Mouse (Mus musculus) activated CD4-positive, CD25-positive, alpha-beta regulatory T cell, adult 4 months (primary cell): Measurements from ENCODE around the gene Gm3336. TPM values are rescaled to one million over a fixed set of nuclear protein-coding genes. Genes with fewer than 3 reads are reported as not detected.

Experiments used
- ATAC-seq: one replicate; pipeline ENCODE4 v1.8.0; 2017
- polyA plus RNA-seq, 2 experiments: library from polyadenylated mRNA; unstranded; fragments of 100-300 nt; shearing (Covaris generic); gene quantifications; one replicate each; pipeline ENCODE4 v1.2.1; 2017

Gm3336 gene
- polyA plus RNA-seq, 2 experiments from 2014 or later, result not detected

- ATAC-seq, result no peak
These were observed 22.1 kb upstream of the Gm3336 start for GRCm38 (mm10) chr8:70696019-70696885.

- ATAC-seq, result no peak
These were observed 21.4 kb upstream of the Gm3336 start for GRCm38 (mm10) chr8:70696946-70697345.

GRCm38 (mm10) chr8:70697366-70698250, 20.7 kb upstream of the Gm3336 start:
- ATAC-seq, result no peak

DNA sequence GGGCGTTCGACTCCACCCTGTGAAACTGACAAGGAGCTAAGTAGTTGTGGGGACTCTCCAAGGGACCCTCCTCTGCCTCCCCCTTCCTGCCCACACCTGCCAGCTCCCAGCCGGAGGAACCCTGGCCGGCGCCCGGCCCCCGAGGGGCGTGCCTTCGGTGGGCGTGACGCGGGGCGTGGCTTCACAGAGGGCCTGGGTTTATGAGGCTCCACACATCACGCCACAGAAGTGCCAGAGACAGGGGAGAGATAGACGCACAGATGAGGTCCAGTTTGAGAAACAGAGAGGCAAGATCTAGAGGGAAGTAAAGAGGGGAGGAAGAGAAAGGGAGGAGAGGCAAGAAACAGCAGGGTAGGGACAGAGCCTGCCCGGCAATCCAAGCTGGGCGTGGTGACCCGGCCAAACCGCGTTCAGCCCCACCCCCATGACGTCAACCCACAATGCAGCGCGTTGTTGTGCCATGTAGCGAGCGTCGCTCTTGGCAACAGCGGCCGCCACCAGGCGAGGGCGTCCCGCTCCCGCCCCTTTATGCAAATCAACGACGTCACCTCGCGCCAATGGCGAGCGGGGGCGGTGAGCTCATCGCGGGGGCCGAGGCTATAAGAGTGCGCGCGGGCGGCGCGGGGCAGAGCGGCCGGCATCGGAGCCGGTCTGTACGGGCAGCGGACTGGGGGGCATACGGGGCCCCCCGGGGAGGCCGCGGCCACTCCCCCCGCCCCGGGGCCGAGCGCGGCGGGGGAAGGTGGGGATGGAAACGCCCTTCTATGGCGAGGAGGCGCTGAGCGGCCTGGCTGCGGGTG, 19.8 kb upstream of the Gm3336 start, which contains the start of gene Jund:
Jund (plus strand) TSS at position 640 of the 800 bp plus-strand sequence.
- ATAC-seq, result peak; percentile 60

DNA sequence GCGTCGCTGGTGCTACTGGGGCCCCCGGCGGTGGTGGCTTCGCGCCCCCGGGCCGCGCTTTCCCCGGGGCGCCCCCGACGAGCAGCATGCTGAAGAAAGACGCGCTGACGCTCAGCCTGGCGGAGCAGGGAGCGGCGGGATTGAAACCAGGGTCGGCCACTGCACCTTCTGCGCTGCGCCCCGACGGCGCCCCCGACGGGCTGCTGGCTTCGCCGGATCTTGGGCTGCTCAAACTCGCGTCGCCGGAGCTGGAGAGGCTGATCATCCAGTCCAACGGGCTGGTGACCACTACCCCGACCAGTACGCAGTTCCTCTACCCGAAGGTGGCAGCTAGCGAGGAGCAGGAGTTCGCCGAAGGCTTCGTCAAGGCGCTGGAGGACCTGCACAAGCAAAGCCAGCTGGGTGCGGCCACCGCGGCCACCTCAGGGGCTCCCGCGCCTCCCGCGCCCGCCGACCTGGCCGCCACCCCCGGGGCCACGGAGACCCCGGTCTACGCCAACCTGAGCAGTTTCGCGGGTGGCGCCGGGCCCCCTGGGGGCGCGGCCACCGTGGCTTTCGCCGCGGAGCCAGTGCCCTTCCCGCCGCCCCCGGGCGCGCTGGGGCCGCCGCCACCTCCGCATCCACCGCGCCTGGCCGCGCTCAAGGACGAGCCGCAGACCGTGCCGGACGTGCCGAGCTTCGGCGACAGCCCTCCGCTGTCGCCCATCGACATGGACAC, 19.1 kb upstream of the Gm3336 start:
- ATAC-seq, result peak; percentile 1

DNA sequence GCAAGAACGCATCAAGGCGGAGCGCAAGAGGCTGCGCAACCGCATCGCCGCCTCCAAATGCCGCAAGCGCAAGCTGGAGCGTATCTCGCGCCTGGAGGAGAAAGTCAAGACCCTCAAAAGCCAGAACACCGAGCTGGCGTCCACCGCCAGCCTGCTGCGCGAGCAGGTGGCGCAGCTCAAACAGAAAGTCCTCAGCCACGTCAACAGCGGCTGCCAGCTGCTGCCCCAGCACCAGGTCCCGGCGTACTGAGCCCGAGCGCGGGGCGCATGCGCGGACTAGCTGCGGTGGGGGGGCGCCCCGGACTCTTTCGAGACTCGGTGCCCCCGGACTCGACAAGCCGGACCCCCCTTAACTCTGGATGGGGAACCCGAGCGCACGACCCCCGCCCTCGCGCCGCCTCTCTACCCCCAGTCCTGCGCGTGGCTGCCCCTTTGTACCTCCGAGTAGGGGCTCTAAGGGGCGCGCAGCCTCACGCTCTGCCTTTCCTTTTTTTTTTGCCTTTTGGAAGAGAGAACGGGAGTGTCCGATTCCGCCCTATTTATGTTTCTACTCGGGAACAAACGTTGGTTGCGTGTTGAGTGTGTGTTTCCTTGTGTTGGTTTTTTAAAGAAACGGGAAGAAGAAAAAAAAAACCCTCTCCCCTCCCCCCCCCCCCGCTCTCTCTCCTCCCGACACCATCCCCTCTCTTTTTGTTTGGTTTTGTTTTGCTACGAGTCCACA, 18.3 kb upstream of the Gm3336 start:
- no peak for ATAC-seq

GRCm38 (mm10) chr8:70700555-70700922, 17.8 kb upstream of the Gm3336 start:
- peak; percentile 4 for ATAC-seq

- ATAC-seq, result no peak
These were observed 17.0 kb upstream of the Gm3336 start for GRCm38 (mm10) chr8:70701048-70701981.

DNA sequence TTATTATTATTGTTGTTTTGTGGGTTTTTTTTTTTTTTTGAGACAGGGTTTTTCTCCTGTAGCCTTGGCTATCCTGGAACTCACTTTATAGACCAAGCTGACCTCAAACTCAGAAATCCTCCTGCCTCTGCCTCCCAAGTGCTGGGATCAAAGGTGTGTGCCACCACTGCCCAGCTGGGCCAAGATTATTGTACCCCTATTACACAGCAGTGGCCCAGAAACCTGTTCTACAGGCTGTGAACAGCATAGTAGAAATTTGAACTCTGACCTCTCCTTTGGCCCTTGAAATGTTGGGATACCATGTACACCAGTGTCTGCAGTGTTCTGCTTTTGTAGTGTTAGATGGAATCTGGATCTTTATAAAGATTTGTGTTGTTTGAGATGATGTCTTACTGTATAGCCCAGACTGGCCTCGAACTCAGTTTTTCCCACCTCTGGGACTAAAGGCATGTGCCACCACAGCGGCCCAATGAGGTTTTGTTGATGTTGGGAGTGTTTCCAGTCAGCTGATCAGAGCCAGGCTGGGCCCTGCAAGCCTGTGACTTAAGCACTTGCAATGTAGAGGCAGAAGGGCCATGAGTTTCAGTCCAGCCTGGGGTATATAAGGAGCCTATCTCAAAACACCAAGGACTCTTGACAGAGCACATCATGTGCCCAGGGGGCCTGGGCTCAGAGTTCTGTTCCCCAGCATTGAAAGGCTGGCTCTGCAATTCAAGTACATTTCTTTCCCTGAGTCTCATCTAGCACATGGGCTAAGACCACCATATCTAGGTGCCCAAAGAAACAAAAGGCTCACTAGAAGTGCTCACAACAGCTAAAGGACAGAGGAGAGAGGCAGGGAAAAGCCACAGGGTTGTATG, 16.1 kb upstream of the Gm3336 start:
- no peak for ATAC-seq

GRCm38 (mm10) chr8:70702842-70703182, 15.5 kb upstream of the Gm3336 start:
- no peak for ATAC-seq

DNA sequence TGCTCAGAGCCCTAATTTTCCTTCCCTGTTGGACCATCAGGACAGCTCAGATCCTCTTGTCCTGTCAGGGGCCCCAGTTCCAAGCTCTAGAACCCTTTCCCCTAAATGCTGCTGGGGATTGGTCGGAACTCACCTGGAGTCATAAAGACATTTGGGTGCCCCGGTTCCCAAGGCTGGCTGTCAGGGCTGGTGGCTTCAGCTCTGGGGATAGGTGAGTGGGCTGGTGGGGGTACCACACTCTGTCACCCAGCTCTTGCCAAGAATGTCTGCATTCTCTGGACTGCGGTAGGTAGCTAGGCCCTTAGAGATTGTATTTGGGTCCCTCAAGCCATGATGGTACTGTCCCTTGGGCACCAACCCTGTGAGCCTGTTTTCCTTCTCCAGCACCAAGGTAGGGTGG, 15.1 kb upstream of the Gm3336 start, which contains the start of gene Iqcn:
Iqcn (plus strand) TSS at position 171 of the 400 bp plus-strand sequence.
- ATAC-seq, result no peak

- no peak for ATAC-seq
These were observed 10.1 kb upstream of the Gm3336 start for GRCm38 (mm10) chr8:70708281-70708680.

DNA sequence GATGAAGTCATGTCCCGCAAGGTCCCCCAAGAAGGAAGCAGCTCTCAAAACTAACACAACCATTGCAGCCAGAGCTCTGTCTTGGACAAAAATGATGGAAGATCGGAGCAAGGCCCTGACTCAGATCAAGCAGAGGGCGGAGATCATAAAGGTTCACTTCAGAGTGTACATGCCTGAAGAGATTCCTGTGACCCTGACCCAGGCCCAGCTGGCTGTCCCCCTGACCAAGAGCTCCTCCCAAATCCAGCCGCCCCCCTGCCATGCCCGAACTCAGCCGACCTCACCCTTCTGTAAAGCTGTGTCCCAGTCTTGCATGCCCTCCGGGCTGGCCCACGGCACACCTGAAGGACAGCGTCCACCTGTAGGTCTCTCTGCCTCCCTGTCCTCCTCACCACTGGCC, 8.5 kb upstream of the Gm3336 start:
- ATAC-seq, result no peak

- no peak for ATAC-seq
These were observed 8.0 kb upstream of the Gm3336 start for GRCm38 (mm10) chr8:70710296-70710695.

DNA sequence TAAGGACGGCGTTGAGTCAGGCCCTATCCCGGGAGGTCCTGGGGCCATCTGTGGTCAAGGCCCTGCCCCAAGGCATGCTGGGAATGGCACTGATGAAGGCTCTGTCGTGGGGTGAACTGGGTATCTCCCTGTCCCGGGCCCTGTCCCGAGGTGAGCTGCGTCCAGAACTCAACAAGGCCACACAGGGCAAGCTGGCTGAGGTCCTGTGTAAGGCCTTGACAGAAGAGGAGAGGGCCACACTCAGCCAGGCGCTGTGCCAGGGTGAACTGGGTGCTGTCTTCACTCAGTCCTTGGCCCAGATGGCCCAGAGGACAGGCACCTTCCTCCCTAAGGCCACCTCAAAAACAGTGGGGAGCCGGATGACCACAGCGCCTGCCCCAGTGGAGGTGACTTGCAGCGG, 7.3 kb upstream of the Gm3336 start:
- no peak for ATAC-seq

- no peak for ATAC-seq
These were observed 4.4 kb upstream of the Gm3336 start for GRCm38 (mm10) chr8:70713991-70714390.

DNA sequence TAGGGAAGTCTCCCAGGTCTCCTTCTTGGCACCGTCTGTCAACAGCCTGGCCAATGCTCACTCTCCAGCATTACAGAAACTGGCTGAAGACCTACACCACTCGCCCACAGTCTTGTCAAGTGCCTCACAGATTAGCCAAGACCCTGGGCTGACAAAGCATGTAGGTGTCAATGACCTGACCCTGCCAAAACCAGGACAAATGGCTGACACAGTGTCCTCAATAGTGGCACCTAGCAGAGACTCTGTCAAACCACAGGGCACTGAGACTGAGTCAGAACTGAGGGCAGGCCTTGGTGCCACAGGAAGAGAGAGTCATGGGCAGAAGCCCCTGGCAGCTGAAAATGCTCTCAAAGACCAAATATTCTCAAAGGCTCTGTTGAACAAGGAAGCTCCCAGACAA, 3.3 kb upstream of the Gm3336 start:
- ATAC-seq, result no peak

GRCm38 (mm10) chr8:70716521-70717400, 1.6 kb upstream of the Gm3336 start:
- no peak for ATAC-seq
